Mouse (Mus musculus) left cerebral cortex, adult 2 months (tissue): Measurements from ENCODE around the gene Akr1b3. TPM values are rescaled to one million over a fixed set of nuclear protein-coding genes. Genes with fewer than 3 reads are reported as not detected.

Experiments used
- DNase-seq, 2 experiments: peaks; one replicate each; pipeline ENCODE4 v3.0.0; 2021 to 2022; ENCODE audit warnings: low spot score in 2 of 2, mixed read lengths in 1 of 2; ENCODE audit errors: extremely low spot score in 1 of 2
- H3K27ac ChIP-seq: fragments of 200-600 bp; 2 replicates; pipeline ENCODE4 v1.8.1; 2022
- H3K4me3 ChIP-seq: fragments of 200-600 bp; 2 replicates; pipeline ENCODE4 v1.8.1; 2022
- CTCF ChIP-seq: fragments of 200-600 bp; IDR thresholded peaks from 2 replicates; pipeline ENCODE4 v1.8.1; 2022; ENCODE audit warnings: antibody characterized with exemption, mild to moderate bottlenecking, moderate library complexity
- intact Hi-C: fragments of 180-260 bp; cut with DNase I; formaldehyde crosslinking; loops from one replicate; pipeline ENCODE4 v1.15.1; 2025
- total RNA-seq, 2 experiments: library from RNA; stranded (reverse); gene quantifications; 2 replicates each; pipeline ENCODE4 v1.2.3; 2021

The Akr1b3 gene
- total RNA-seq, 2 experiments from 2014 or later = 43.1 to 43.4 TPM

DNA sequence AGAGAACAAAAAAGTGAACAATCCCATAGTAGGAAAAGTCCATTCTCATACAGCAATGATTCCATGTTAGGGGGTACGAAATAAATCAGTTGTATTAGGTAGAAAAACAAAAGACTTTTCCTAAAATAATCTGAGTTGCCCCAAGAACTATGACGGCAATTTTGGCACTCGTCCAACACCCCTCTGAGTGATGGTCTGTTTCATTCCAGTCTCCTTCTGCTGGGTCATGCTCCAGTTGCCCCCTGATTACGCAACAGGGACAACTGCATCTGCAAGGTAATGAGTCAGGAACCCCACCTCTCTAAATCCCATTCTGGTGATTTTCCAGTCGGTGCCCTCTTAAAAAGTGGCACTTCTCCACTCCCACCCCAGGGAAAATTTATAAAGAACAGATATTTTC is 894 bp upstream of the Akr1b3 start:
- H3K4me3 ChIP-seq = peak overlapping the region; percentile 94

DNA sequence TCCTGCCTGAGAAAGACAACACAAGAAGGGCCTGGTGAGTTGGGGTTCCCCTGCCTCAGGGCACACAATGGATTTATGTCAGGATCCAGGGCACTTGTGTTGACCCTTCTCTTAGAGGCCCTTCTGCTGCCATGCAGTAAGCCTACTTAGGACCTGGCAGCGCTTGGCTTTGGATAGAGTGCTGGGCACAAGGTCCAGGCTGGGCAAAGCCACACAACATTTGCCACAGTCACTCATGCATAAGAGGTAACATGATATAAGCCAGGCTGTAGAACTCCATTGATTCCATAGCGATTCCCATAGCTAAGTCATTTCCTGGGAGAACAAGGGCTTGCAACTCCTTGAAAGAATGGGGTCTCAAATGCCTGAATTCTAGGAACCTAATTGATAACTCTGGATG is 3.4 kb downstream of the Akr1b3 start:
- H3K27ac ChIP-seq = no peak overlapping the region
- no peak for DNase-seq
- TF ChIP-seq CTCF = no peak
- no peak overlapping the region for H3K4me3 ChIP-seq
- intact Hi-C loops = no loop called here

More for the DNA sequence above, 894 bp upstream of the Akr1b3 start:
- DNase-seq = no peak
- TF ChIP-seq CTCF = no peak
- intact Hi-C loops = no loop called here
- no peak overlapping the region for H3K27ac ChIP-seq

DNA sequence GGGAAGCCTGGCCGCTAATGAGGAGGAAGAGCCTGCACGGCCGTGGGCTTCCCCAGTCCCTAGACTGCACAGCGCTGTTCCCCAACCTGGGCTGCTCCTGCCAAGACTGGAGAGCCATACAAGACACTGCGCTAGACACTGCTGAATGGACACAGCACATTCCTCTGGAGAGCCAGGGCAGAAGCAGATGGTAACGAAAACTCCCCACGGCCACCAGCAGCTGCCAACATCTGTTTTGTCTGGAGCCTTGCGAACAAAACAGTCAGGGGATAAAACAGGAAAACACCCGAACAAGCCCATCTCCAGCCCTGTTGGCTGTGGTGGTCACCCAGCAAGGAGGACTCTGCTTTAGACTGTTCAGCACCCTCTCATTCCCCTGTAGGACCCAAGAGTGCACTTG is 3.9 kb downstream of the Akr1b3 start:
- TF ChIP-seq CTCF = no peak
- H3K27ac ChIP-seq = no peak overlapping the region
- intact Hi-C loops = no loop called here
- no peak overlapping the region for H3K4me3 ChIP-seq
- no peak for DNase-seq

DNA sequence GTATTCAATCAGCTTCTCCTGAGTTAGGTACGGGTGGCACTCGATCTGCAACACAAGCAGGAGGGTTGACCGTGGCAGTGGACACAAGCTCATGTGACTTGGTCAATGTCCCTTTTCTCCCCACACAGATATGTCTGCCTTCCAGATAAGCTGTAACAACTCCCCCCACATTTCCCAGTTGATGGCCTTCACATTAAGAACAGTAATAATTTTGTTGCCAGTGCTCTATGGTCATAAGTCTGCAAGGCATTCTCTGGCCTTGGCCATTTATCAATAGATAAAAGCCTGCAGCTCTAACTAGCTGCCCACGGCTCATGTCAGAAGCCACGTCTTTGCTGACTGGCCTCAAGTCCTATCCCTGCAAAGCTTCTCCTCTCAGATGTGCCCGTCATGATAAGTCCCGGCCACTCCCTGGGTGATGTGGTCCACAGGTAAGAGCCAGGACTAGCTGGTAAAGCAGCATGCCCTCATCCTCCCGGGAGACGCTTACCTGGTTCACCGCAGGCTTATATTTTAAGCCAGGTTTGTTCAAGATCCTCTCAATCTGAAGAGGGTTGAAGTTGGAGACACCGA is 7.2 kb downstream of the Akr1b3 start:
- no peak overlapping the region for H3K4me3 ChIP-seq
- intact Hi-C loops = no loop called here
- no peak overlapping the region for H3K27ac ChIP-seq
- DNase-seq = no peak
- no peak for TF ChIP-seq CTCF

DNA sequence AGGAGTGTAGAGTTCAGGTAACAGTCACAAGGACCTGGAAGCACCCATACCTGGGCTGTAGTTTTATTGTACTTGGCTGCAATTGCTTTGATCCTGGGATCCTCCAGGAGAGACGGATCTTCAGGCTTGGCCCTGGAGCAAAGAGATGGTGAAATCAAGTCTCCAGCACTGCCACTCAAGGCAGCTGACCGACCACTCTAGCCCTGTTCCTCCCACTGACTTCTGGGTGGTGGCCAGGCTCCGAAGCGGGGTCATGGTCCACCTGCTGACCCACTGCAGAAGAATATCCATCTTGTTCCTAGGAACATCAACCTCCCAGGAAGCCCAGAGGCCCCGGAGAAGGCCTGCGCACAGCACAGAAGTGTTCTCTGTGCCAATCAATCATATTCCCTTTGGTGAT is 7.8 kb downstream of the Akr1b3 start:
- DNase-seq = no peak
- intact Hi-C loops = no loop called here
- Histone ChIP-seq H3K27ac (no peak overlapping the region), H3K4me3 (no peak overlapping the region)
- no peak for TF ChIP-seq CTCF

DNA sequence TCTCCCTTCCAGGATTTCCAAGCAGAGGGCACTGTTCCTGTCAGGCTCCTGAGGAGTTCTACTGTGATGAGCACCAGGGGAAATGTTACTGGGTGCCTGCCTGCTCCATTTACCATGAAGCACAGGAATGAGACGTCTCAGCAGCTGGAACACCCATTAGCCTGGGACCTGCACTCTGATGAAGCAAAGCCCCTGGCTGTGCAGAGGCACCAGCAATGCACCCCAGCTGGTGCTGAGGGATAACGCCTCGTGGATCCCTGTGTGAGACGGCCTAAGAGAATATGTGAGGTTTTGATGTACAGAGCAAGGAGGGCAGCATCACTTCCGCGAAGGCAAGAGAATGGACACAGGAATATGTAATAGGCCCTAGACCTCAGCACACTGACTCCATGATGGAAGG is 10.5 kb downstream of the Akr1b3 start:
- no peak for DNase-seq
- Histone ChIP-seq H3K4me3 (no peak overlapping the region), H3K27ac (no peak overlapping the region)
- TF ChIP-seq CTCF = no peak
- intact Hi-C loops = no loop called here

DNA sequence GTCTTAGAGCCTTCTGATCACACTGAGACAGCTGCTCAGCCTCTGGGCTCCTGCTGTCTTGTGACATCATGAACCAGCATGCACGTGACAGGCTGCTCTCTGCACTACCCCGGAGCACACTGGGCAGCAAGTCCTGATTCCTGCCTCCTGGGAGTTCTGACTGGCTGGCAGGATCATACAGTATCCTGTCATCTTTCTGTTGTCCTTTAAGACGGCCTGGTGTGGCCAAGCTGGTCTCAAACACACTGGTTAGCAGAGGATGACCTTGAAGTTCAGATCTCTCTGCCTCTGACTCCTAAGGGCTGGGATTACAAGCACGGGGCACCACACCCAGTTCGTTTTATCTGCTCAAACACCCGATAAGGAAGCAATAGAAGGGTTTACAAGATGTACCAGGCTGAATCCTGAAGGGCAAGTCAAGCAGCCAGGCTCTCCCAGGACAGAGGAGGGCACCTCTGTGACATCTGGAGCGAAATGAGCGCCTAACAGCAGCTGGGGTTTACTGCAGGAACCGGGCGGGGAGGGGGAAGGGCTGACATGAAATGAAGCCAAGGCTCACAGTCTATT is 12.5 kb downstream of the Akr1b3 start:
- Histone ChIP-seq H3K27ac (no peak overlapping the region), H3K4me3 (no peak overlapping the region)
- no peak for DNase-seq
- intact Hi-C loops = no loop called here
- no peak for TF ChIP-seq CTCF

DNA sequence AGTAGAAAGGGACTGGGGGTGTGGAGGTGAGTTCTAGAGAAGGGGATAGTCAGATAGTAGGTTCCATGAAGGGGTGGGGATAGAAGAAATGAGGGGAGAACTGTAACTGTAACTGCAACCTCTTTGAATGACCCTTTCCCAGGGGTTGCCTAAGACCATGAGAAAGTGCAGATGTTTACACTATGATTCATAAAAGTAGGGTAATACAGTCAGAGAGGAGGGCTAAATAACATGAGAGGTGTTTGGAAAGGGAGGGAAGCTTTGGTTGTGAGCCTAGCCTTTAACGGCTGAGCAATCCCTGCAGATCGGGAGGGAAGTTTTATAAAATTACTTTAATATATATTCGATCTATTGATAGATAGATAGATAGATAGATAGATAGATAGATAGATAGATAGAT is 20.2 kb downstream of the Akr1b3 start:
- no peak for TF ChIP-seq CTCF
- no peak overlapping the region for H3K27ac ChIP-seq
- DNase-seq = no peak
- no peak overlapping the region for H3K4me3 ChIP-seq
- intact Hi-C loops = loop anchor here (10.0 kb wide), 1 partner anchor 698 kb away; no protein-coding TSS in a partner anchor

DNA sequence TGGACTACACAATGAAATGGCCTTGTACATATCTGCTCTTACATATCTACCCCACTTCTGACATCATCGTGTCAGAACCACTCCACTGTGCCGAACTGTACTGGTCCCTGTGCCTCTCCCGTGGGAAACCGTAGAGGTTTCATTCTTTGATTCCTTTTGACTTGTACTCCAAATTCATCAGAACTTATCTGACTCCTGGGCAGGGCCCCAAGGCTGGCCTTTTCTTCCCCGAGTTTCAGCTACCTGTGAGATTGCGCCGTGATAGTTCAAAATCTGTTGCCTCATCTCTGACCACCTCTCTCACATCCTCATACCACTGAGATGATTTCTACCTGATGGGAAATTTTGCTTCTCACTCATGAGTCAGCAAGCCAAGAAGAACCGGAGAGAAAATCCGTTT is 21.8 kb downstream of the Akr1b3 start:
- no peak for TF ChIP-seq CTCF
- DNase-seq = no peak
- intact Hi-C loops = loop anchor here (10.0 kb wide), 1 partner anchor 699 kb away; no protein-coding TSS in a partner anchor
- no peak overlapping the region for H3K27ac ChIP-seq
- H3K4me3 ChIP-seq = no peak overlapping the region

DNA sequence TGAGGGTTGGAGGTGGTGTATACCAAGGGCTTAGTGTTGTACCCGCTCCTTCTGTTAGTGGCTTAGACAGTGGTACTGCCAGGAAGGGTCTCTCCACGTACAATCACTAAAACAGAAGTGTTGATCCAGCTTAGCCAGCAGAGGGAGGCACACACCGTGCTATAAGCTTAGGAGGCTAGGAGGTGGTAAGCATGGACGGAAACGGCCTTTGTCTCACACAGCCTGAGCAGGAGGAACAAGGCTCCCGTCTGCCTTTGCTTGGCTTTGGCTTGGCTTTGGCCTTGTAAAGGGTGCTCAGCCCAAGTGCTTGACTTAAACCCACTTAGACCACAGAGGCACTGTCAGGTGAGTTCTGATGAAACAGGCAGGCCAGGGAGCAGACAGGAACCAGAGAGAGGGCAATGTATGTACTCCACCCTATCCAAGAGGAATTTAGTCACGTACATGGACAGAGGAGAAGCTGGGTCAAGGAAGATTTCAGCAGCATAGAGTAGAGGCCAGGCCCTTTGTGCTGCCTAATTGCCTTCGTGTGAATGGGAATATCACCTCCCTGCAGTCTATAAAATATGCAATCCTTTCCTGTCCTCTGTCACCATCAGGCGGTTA is 24.3 kb downstream of the Akr1b3 start:
- peak; percentile 58 to 76 for DNase-seq
- intact Hi-C loops = loop anchor here (1.0 to 10.0 kb wide), 6 partner anchors 53 to 702 kb away; partner anchors contain the start of gene Cyren
- Histone ChIP-seq H3K27ac (peak overlapping the region; percentile 2; the same call in 1 of the 2 replicates), H3K4me3 (peak overlapping the region; percentile 27; the same call in 1 of the 2 replicates)
- TF ChIP-seq CTCF = peak; percentile 76

DNA sequence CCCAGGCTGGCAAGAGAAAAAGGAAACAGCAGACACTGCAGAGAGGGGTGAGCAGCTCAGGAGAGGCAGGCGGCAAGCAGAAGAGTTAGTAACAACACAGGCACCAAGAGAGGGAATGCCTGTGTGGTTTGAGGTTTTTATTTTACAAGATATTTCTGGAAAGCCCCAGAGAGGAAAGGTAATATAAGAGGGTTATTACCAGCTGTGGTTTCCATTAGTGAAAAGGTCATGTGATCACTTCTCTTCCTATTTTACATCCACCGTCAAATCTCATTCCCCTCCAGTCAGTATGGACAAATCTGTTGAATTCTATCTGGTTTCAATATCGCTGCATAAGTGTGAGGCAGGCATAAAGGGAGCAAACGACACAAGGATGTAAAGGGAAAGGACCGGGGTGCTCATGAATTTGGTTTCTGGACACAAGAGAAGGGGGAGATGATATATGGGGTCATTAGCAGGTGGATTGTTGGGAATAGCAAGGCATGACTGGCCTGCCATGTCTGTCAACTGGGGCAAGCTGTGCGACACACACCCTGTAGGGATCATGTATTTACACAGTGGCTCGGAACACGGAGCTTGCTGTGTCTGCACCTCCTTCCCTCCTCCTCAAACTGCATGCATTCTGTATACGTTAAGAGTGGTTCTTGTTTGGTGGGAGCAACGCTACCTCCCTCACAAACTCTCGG is 24.9 kb downstream of the Akr1b3 start:
- intact Hi-C loops = loop anchor here (2.0 to 10.0 kb wide), 5 partner anchors 78 to 702 kb away; partner anchors contain the start of gene Cyren
- Histone ChIP-seq H3K4me3 (peak overlapping the region; percentile 27; the same call in 1 of the 2 replicates), H3K27ac (peak overlapping the region; percentile 2; the same call in 1 of the 2 replicates)
- no peak for TF ChIP-seq CTCF
- no peak for DNase-seq

DNA sequence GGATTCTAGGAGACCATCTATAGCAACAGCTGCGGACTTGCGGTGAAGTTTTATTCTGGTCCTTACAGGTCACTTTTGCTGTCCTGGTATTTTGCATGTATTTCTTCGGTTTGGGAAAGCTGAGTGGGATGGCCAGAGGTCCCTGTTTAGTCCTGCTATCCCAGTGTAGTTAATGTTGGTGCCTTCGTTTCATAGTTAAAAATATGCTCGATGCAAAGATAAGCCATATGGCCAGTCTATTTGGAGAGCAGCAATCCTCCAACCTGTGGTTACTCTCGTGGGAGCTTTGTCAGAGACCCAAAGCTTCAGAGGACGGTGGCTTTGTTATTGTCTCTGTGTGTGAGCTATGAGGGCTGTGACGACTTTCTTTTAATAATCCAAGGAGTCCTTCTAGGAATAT is 26.6 kb downstream of the Akr1b3 start:
- no peak for DNase-seq
- no peak overlapping the region for H3K27ac ChIP-seq
- TF ChIP-seq CTCF = no peak
- H3K4me3 ChIP-seq = no peak overlapping the region
- intact Hi-C loops = loop anchor here (10.0 kb wide), 1 partner anchor 704 kb away; no protein-coding TSS in a partner anchor
